Mouse (Mus musculus) megakaryocyte, embryonic 14.5 days (primary cell): ENCODE measurements at regions not wholly inside any gene's neighbourhood (a gene's known extent, or its start where the extent isn't known, plus 50 kb on each side); places are given as distances from the start of the nearest gene placed in this dataset.

Experiments
- H3K27me3 ChIP-seq: replicated peaks from 2 replicates; pipeline ENCODE3; 2012; ENCODE audit warnings: inconsistent platforms
- H3K36me3 ChIP-seq: replicated peaks from 2 replicates; pipeline ENCODE3; 2012; ENCODE audit warnings: low read length, inconsistent platforms, mixed read lengths
- H3K4me1 ChIP-seq: 2 replicates; pipeline ENCODE4 v1.6.1; 2012; ENCODE audit warnings: inconsistent platforms
- H3K4me3 ChIP-seq: replicated peaks from 2 replicates; pipeline ENCODE3; 2012; ENCODE audit warnings: moderate library complexity, mild to moderate bottlenecking, inconsistent platforms
- H3K9me3 ChIP-seq: 2 replicates; pipeline ENCODE4 v1.6.1; 2012; ENCODE audit warnings: inconsistent platforms
- FLI1 ChIP-seq: IDR thresholded peaks from 2 replicates; pipeline ENCODE4 v1.6.1; 2012; ENCODE audit warnings: low read length, inconsistent platforms, mixed read lengths
- GATA1 ChIP-seq: IDR thresholded peaks from 3 replicates; pipeline ENCODE4 v1.6.1; 2012; ENCODE audit warnings: mixed read lengths, low read length, inconsistent platforms, borderline replicate concordance

DNA sequence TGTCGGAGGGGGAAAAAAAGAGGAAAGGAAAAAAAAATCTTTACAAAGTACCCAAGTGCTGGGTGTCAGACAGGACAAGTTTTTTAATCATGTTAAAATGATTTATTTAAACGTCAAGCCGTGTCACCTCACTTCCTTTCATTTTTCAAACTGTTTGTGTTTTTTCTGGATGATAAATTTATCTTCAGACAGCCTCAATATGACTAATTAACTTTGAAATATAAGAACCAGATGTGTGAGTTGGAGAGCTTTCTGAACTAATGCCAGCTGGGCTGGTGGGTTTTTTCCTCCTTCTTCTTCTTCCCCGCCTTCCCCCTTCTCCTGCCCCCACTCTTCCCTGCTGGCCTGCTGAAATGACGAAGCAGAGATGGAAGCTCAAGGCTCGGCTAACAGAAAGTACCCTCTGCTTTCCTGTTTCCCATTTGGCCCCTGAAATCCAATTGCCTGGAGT lies 171.7 kb upstream of the Zfp703 start:
- H3K4me1 ChIP-seq: peaks cover 4% of the 10 kb centered on the region; the same call in 1 of the 2 replicates

DNA sequence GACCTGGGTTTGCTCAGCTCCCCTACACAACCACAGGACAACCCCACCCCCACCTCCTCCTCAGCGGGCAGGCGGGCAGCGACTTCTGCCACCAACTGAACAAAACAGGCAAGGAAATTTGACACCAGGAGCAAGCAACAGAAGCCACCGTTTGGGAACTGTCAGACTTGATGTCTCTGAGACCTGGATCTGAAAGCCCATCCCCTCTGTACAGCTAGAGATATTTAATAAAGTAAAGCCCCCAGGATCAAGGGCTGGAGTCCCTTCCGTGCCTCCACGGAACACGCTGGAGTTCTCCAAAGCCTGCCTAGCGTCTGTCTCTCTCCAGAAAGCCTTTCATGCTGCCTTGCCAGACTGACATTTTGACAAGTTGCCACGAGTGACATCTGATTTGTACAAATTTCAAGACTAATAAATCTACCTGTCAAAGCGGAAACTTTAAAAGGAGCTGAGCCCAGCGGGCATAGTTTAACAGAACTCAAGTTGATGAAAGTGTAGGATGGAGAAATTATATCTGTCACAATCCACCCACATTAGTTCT lies 168.9 kb upstream of the Zfp703 start:
- peaks cover 5% of the 10 kb centered on the region for H3K9me3 ChIP-seq
- H3K4me1 ChIP-seq: peaks cover 4% of the 10 kb centered on the region; the same call in 1 of the 2 replicates
- TF ChIP-seq FLI1: no peak
- no peak for TF ChIP-seq GATA1
- peaks cover 3% of the 10 kb centered on the region for H3K27me3 ChIP-seq
- no peak overlapping the region for H3K4me3 ChIP-seq
- no peaks in the 10 kb centered on the region for H3K36me3 ChIP-seq

More for the DNA sequence above, 171.7 kb upstream of the Zfp703 start:
- Histone ChIP-seq H3K9me3 (no peaks in the 10 kb centered on the region; the same call in 1 of the 2 replicates), H3K4me3 (peak overlapping the region; percentile 10), H3K27me3 (peaks cover 3% of the 10 kb centered on the region), H3K36me3 (no peaks in the 10 kb centered on the region)
- no peak for TF ChIP-seq GATA1
- TF ChIP-seq FLI1: no peak

DNA sequence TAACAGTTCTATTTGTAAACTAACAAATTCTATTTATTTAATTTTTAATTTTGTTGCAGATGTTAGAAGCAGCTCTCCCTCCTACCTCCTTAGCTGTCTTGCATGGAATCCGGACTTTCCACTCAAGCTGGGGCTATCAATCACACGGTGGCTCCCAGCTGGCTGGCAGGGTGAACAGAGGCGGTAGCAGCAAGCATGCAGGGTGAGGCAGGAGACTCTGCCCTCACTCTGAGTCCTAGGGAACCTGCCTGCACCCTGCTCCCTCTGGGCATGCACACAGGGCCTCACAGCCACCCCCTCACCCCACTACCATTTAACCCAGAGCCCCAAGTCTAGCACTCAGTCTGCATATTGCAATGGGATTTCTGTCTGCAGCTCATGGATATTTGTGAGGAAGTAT lies 168.4 kb upstream of the Zfp703 start:
- H3K4me3 ChIP-seq: peak overlapping the region; percentile 38
- TF ChIP-seq FLI1 (no peak), GATA1 (no peak)

DNA sequence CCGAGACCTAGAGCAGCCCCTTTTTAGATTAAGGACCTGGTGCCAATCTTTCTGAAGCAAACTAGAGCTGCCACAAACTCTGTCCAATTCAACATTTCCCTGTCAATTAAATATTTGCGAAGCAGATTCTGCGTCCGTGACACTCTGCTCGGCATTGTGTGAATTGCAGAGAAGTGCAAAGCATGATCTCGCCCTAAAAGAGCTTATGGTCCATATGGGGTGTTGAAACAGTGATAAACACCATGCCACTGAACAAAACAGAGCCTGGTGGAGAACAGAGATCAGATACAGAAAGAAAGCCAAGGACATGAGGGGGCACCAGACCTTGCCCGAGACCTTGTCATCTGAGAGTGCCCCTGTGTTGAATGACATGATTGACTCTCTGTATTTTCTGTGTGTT lies 167.2 kb upstream of the Zfp703 start:
- H3K4me3 ChIP-seq: no peak overlapping the region
- H3K36me3 ChIP-seq: no peaks in the 10 kb centered on the region
- no peaks in the 10 kb centered on the region for H3K27me3 ChIP-seq
- TF ChIP-seq FLI1 (no peak), GATA1 (no peak)
- peaks cover 4% of the 10 kb centered on the region; the same call in 1 of the 2 replicates for H3K4me1 ChIP-seq
- H3K9me3 ChIP-seq: peaks cover 5% of the 10 kb centered on the region

More for the DNA sequence above, 168.4 kb upstream of the Zfp703 start:
- Histone ChIP-seq H3K36me3 (no peaks in the 10 kb centered on the region), H3K9me3 (peaks cover 5% of the 10 kb centered on the region), H3K27me3 (peaks cover 3% of the 10 kb centered on the region), H3K4me1 (peaks cover 4% of the 10 kb centered on the region; the same call in 1 of the 2 replicates)

DNA sequence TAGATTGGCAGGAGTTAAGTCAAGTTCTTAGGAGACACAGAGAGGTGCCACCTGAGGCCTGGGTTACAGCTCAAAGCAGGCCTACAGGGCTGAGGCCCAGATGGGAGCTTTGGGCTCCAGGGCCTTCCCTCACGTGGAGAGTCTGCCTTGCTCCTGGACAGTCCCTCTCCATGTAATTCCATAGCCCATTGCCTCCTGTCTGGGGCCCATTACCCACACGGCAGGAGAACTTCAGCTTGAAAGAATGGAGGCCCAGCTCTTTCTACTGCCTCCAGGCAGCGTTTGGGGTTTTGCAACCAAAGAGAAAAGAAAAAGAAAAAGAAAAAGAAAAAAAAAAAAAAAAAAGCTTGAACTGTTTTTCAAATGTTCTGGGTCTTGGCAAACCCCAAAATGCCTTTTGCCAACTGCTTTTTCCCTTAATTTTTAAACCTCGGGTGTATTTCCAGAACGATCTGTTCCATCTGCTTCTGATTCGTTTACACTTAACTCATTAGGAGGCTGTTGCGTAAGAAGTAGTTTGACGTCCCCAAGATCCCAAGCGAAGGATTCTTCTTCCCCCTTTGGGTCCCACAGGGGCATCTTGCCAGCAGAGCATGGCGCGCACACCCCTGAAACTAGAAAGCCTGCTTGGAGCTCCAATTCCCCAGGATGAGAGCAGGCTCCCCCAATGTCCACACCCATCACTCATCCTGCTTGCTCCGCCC lies 165.4 kb upstream of the Zfp703 start:
- H3K4me3 ChIP-seq: no peak overlapping the region
- H3K9me3 ChIP-seq: peaks cover 5% of the 10 kb centered on the region
- peaks cover 4% of the 10 kb centered on the region; the same call in 1 of the 2 replicates for H3K4me1 ChIP-seq
- no peaks in the 10 kb centered on the region for H3K36me3 ChIP-seq
- no peaks in the 10 kb centered on the region for H3K27me3 ChIP-seq
- TF ChIP-seq FLI1 (no peak), GATA1 (no peak)

DNA sequence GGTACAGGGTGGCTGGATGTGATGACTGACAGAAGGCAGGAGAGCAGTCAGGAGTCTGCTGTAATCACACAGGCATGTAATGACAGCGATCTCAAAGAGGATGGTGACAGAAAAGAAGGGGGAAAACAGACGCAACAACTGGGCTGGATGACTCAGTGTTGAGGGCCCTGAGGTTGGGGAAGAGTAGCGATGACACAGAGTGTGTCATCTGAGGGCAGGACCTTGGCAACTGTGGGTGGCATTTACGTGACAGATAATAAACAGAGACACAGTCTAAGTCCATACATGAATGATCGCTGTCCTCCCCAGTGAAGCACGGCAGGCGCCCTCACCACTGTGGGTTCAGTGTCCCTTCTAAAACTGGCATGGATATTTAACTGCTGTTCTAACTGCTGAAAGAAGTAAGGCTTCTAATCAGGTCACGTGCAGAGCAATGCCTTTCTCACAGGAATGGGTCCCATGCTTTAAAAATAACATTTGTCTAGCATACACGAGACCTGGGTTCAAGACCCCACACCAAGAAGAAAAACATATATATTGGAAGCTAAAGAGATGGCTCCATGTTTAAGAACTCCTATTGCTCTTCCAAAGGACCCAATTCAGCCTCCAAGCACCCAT lies 163.8 kb upstream of the Zfp703 start:
- Histone ChIP-seq H3K27me3 (no peaks in the 10 kb centered on the region), H3K36me3 (no peaks in the 10 kb centered on the region), H3K4me1 (no peaks in the 10 kb centered on the region), H3K4me3 (no peak overlapping the region), H3K9me3 (peaks cover 5% of the 10 kb centered on the region)
- TF ChIP-seq GATA1: no peak
- TF ChIP-seq FLI1: no peak

DNA sequence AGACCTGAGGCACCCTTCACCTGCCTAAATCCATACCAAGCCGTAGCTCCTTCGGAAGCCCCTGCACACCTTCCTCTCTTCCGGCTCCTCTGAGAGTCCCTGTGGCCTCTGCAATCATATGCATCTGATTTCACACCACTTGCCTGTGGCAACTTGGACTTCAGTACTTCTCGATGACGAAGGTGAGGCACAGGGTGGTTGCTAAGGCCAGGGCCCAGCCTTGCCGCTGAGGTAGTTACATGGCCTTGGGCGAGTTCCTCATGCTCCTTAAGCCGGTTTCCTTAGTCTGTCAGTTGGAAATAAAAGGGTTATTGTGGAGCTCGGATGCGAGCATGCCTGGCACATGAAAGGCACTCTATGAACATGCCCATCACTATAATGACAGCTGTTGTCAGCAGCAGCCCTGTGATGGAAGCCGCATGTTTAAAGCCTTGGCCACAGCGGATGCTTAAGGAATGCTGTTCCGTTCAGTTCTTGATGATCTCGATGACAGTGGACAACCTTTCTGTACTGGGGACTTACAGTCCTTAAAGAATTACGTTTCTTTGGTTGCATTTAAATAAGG lies 162.0 kb upstream of the Zfp703 start:
- no peaks in the 10 kb centered on the region for H3K36me3 ChIP-seq
- TF ChIP-seq GATA1 (no peak), FLI1 (no peak)

DNA sequence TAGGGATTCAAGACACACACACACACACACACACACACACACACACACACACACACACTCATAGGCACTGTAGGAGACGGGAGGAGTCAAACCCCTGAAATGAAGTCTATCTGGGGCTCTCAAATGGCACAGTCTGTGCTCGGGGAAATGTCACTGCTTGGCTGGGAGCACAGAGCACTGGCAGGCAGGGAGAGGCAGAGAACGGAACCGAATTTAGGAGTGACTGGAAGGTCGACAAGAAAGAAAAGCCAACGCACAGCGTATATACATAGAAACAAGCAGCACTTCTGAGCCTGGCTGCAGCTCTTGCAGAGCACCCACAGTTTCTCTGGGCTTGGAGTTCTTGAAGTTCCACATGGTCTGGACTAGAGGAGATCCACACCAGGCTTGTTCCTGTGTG lies 160.1 kb upstream of the Zfp703 start:
- TF ChIP-seq GATA1 (no peak), FLI1 (no peak)
- Histone ChIP-seq H3K4me1 (no peaks in the 10 kb centered on the region), H3K4me3 (no peak overlapping the region), H3K27me3 (no peaks in the 10 kb centered on the region), H3K36me3 (no peaks in the 10 kb centered on the region), H3K9me3 (peaks cover 17% of the 10 kb centered on the region)

More for the DNA sequence above, 162.0 kb upstream of the Zfp703 start:
- no peaks in the 10 kb centered on the region for H3K27me3 ChIP-seq
- H3K9me3 ChIP-seq: peaks cover 15% of the 10 kb centered on the region
- H3K4me1 ChIP-seq: no peaks in the 10 kb centered on the region
- H3K4me3 ChIP-seq: no peak overlapping the region

DNA sequence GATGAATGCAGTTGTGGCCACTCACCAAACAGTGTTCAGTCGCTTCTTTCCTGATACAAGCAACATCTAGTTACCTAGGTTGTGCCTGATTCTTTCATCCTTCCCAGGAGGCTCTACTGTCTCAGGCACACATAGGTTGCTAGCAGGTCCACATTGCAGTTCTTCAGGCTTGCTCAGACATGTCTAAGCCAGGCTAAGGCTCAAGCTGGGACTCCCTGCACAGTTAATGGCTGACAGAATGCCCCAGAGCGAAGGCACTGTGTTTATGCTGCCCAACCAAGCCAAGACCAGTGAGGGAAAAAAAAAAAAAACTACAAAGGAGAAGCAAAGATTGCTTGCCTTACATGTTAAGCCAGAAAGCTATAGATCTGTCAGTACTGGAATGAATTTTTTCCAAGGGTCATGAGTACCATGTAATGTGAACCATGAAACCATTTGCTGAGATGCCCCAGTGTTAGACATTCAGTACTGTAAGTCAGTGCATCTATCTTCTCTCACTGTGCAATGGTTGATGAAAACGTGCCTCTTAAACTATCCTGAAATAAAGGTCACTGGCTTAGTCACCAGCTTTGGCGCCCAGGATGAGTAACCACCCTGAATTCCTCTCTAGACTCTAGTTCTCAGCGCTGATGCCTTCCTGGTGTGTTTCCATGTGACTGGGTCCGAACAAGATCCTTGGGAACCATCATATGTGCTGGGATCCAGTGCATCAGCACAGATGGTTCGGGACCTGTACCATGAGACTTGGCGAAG lies 152.8 kb upstream of the Zfp703 start:
- TF ChIP-seq FLI1 (no peak), GATA1 (no peak)
- Histone ChIP-seq H3K9me3 (peaks cover 22% of the 10 kb centered on the region; the same call in 1 of the 2 replicates), H3K4me3 (no peak overlapping the region), H3K27me3 (no peaks in the 10 kb centered on the region), H3K36me3 (no peaks in the 10 kb centered on the region), H3K4me1 (no peaks in the 10 kb centered on the region)
